Mouse (Mus musculus) lung, adult 2 months (tissue): ENCODE data around the gene Sipa1.

Source experiments
- CTCF ChIP-seq: fragments of 200-500 bp; IDR thresholded peaks from 2 replicates; pipeline ENCODE4 v1.5.1; 2011; ENCODE audit warnings: mild to moderate bottlenecking, low read length, control low read depth; ENCODE audit not compliant: insufficient read depth
- POLR2A ChIP-seq: fragments of 200-500 bp; IDR thresholded peaks from 2 replicates; pipeline ENCODE4 v1.6.1; 2011; ENCODE audit warnings: low read depth, mild to moderate bottlenecking, control low read depth, low read length, borderline replicate concordance; ENCODE audit errors: extremely low read depth

DNA sequence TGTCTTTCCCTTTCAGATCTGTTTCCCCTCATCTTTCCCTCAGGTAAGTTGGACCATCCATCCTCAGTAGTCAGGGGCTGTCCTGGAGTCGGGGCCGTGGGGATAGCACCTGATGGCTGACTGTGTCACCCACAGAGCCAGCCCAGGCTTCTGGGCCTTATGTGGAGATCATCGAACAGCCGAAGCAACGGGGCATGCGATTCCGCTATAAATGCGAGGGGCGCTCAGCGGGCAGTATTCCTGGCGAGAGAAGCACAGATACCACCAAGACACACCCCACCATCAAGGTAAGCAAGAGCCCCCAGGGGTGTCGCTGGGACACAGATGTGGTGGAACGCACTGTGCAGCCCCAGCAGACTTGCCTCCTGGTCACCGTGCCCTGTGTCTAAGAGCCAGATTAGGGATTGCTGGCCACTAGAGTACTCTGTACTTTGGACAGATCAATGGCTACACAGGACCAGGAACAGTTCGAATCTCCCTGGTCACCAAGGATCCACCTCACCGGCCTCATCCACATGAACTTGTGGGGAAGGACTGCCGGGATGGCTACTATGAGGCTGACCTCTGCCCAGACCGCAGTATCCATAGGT is 25.0 kb downstream of the Sipa1 start:
- no peak for TF ChIP-seq POLR2A
- no peak for TF ChIP-seq CTCF
